Mouse (Mus musculus): ENCODE measurements around the gene Lekr1. TPM values are rescaled to one million over a fixed set of nuclear protein-coding genes. Genes with fewer than 3 reads are reported as not detected.

The Lekr1 gene
- polyA plus RNA-seq, 1 experiment, result not detected

- Histone ChIP-seq H3K4me1 (ENCODE audit: control insufficient read depth, insufficient read depth, low read length) (no peaks in the 10 kb centered on the region), H3K27ac (ENCODE audit: control insufficient read depth, insufficient read depth, low read depth, low read length, poor library complexity) (no peak overlapping the region), H3K4me3 (replicated peaks; ENCODE audit: control insufficient read depth, low read depth, low read length) (no peak overlapping the region)
- 67% methylated on average over 4 of the region's 4 CpGs for WGBS
- TF ChIP-seq CTCF (IDR thresholded peaks at IDR 0.05; ENCODE audit: control insufficient read depth, insufficient read depth, low read length) (no peak), POLR2A (IDR thresholded peaks at IDR 0.05; ENCODE audit: borderline replicate concordance, control insufficient read depth, low read depth, low read length) (no peak)
Observed at GRCm38 (mm10) chr3:65847158-65847787, 181.2 kb downstream of the Lekr1 start.

GRCm38 (mm10) chr3:65853746-65854145 lies 187.7 kb downstream of the Lekr1 start:
- TF ChIP-seq CTCF (IDR thresholded peaks at IDR 0.05; ENCODE audit: control insufficient read depth, insufficient read depth, low read length), result no peak
- no peak for TF ChIP-seq POLR2A (IDR thresholded peaks at IDR 0.05; ENCODE audit: borderline replicate concordance, control insufficient read depth, low read depth, low read length)
- H3K4me1 ChIP-seq (ENCODE audit: control insufficient read depth, insufficient read depth, low read length), result no peaks in the 10 kb centered on the region
- H3K27ac ChIP-seq (ENCODE audit: control insufficient read depth, insufficient read depth, low read depth, low read length, poor library complexity), result no peak overlapping the region
- H3K4me3 ChIP-seq (replicated peaks; ENCODE audit: control insufficient read depth, low read depth, low read length), result no peak overlapping the region
- 86% methylated on average over 5 of the region's 5 CpGs for WGBS

- no peak overlapping the region for H3K27ac ChIP-seq (ENCODE audit: control insufficient read depth, insufficient read depth, low read depth, low read length, poor library complexity)
- H3K4me1 ChIP-seq (ENCODE audit: control insufficient read depth, insufficient read depth, low read length), result no peaks in the 10 kb centered on the region
- 86% methylated on average over 5 of the region's 5 CpGs for WGBS
- TF ChIP-seq POLR2A (IDR thresholded peaks at IDR 0.05; ENCODE audit: borderline replicate concordance, control insufficient read depth, low read depth, low read length), result no peak
- no peak for TF ChIP-seq CTCF (IDR thresholded peaks at IDR 0.05; ENCODE audit: control insufficient read depth, insufficient read depth, low read length)
- no peak overlapping the region for H3K4me3 ChIP-seq (replicated peaks; ENCODE audit: control insufficient read depth, low read depth, low read length)
Observed at GRCm38 (mm10) chr3:65855521-65855920, 189.5 kb downstream of the Lekr1 start.

DNA sequence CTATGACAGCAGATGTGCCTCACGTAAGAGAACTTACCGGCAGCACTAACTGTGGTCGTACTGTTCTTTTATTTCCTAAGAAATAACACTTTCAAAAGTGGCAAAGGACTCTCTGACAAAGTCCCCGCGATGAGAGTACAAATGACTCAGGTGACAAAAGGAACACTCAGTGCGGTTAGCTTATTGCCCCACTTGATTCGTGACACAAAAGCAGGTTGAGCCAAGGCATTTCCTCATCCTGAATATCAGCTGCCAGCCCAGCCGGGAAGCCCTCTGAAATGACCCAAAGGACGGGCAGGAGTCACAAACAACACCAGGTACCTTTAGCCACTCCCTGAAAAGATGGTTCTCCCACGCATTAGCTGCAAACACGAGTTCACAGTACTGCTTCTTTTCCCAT lies 192.1 kb downstream of the Lekr1 start:
- Histone ChIP-seq H3K4me3 (replicated peaks; ENCODE audit: control insufficient read depth, low read depth, low read length) (no peak overlapping the region), H3K4me1 (ENCODE audit: control insufficient read depth, insufficient read depth, low read length) (no peaks in the 10 kb centered on the region), H3K27ac (ENCODE audit: control insufficient read depth, insufficient read depth, low read depth, low read length, poor library complexity) (no peak overlapping the region)
- TF ChIP-seq CTCF (IDR thresholded peaks at IDR 0.05; ENCODE audit: control insufficient read depth, insufficient read depth, low read length), result no peak
- WGBS, result 29% methylated on average over 11 of the region's 11 CpGs

- Histone ChIP-seq H3K4me1 (ENCODE audit: control insufficient read depth, insufficient read depth, low read length) (no peaks in the 10 kb centered on the region), H3K4me3 (replicated peaks; ENCODE audit: control insufficient read depth, low read depth, low read length) (no peak overlapping the region), H3K27ac (ENCODE audit: control insufficient read depth, insufficient read depth, low read depth, low read length, poor library complexity) (no peak overlapping the region)
- no peak for TF ChIP-seq POLR2A (IDR thresholded peaks at IDR 0.05; ENCODE audit: borderline replicate concordance, control insufficient read depth, low read depth, low read length)
- no peak for TF ChIP-seq CTCF (IDR thresholded peaks at IDR 0.05; ENCODE audit: control insufficient read depth, insufficient read depth, low read length)
- WGBS, result 65% methylated on average over 13 of the region's 13 CpGs
Observed at GRCm38 (mm10) chr3:65858741-65859348, 192.8 kb downstream of the Lekr1 start.

DNA sequence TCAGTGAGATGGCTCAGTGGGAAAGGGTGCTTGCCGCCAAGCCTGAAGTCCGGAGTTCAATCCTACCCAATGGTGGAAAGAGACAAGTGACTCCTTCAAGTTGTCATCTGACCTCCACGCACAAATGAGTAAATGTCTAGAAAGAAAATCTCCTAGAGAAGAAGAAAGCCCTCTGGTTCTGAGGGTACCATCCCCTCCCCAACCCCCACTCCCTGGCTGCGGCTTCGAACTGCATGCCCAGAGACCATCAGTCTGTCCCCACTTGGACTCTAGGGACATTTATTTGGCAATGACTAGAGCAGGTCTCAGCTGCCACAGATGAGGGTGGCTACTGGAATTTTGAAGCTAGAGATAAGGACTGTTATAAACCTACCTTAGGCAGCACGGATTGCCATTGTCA lies 193.7 kb downstream of the Lekr1 start:
- 88% methylated on average over 6 of the region's 6 CpGs for WGBS
- Histone ChIP-seq H3K4me3 (replicated peaks; ENCODE audit: control insufficient read depth, low read depth, low read length) (no peak overlapping the region), H3K4me1 (ENCODE audit: control insufficient read depth, insufficient read depth, low read length) (no peaks in the 10 kb centered on the region), H3K27ac (ENCODE audit: control insufficient read depth, insufficient read depth, low read depth, low read length, poor library complexity) (no peak overlapping the region)
- TF ChIP-seq CTCF (IDR thresholded peaks at IDR 0.05; ENCODE audit: control insufficient read depth, insufficient read depth, low read length), result no peak
- TF ChIP-seq POLR2A (IDR thresholded peaks at IDR 0.05; ENCODE audit: borderline replicate concordance, control insufficient read depth, low read depth, low read length), result no peak

DNA sequence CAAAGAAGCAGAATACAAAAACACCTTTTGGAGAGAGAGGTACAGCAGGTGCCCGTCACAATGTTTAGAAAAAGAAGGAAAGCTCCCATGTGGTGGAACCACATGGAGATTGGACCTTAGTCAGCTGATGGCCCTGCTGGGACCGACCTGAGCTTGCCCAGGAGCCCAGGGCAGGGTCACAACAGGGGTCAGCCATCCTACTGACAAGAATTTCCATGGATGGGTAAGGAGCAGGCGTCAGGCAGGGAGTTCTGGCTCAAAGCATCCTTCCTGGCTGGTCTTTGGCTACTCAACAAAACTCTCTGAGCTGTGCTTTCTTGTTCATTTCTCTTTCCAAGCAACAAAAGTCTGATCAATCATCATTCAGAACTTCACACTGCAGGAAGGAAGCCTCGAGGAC lies 194.9 kb downstream of the Lekr1 start:
- Histone ChIP-seq H3K4me1 (ENCODE audit: control insufficient read depth, insufficient read depth, low read length) (no peaks in the 10 kb centered on the region), H3K27ac (ENCODE audit: control insufficient read depth, insufficient read depth, low read depth, low read length, poor library complexity) (no peak overlapping the region), H3K4me3 (replicated peaks; ENCODE audit: control insufficient read depth, low read depth, low read length) (no peak overlapping the region)
- TF ChIP-seq CTCF (IDR thresholded peaks at IDR 0.05; ENCODE audit: control insufficient read depth, insufficient read depth, low read length), result no peak
- no peak for TF ChIP-seq POLR2A (IDR thresholded peaks at IDR 0.05; ENCODE audit: borderline replicate concordance, control insufficient read depth, low read depth, low read length)
- 66% methylated on average over 4 of the region's 4 CpGs for WGBS

GRCm38 (mm10) chr3:65861471-65861881 lies 195.4 kb downstream of the Lekr1 start:
- WGBS, result 35% methylated on average over 6 of the region's 6 CpGs
- Histone ChIP-seq H3K4me3 (replicated peaks; ENCODE audit: control insufficient read depth, low read depth, low read length) (no peak overlapping the region), H3K27ac (ENCODE audit: control insufficient read depth, insufficient read depth, low read depth, low read length, poor library complexity) (no peak overlapping the region), H3K4me1 (ENCODE audit: control insufficient read depth, insufficient read depth, low read length) (no peaks in the 10 kb centered on the region)
- TF ChIP-seq POLR2A (IDR thresholded peaks at IDR 0.05; ENCODE audit: borderline replicate concordance, control insufficient read depth, low read depth, low read length) (no peak), CTCF (IDR thresholded peaks at IDR 0.05; ENCODE audit: control insufficient read depth, insufficient read depth, low read length) (no peak)

Measured in bone marrow, adult 2 months (tissue).